Mouse (Mus musculus) cerebellum, adult 2 months (tissue): ENCODE data around the gene Selp.

Source experiments
- CTCF ChIP-seq: fragments of 200-500 bp; IDR thresholded peaks from 2 replicates; pipeline ENCODE4 v1.5.1; 2011; ENCODE audit warnings: low read depth, mild to moderate bottlenecking, control low read depth, low read length, moderate library complexity, borderline replicate concordance; ENCODE audit not compliant: insufficient read depth
- POLR2A ChIP-seq: fragments of 200-500 bp; IDR thresholded peaks from 2 replicates; pipeline ENCODE4 v1.6.1; 2011; ENCODE audit warnings: low read length, control low read depth, borderline replicate concordance; ENCODE audit not compliant: insufficient read depth

DNA sequence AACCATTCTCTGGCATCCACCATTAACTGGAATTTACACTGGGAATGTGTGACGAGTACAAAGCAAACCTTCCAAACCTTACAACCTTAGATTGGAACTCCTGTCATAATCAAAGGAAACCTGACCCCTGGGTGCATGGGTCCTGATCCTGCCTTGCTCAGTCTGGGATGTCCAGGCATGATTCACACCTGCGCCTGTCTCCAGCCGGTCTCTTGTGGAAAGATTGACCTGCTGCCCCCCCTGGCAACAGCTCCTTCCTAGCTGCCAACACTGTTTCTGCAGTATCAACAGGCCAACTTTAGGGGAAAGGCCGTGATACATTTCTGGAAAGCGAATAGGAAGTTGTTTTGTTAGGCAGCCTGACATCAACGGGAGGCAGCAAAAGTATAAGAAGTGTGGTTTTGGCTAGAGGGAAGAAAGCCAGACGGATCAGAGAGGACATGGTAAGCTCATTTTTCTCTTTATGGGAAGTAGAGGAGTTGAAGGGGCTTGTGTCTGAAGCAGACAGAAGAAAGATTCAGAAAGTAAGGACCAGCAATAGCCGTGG, at the start of gene Selp:
- no peak for TF ChIP-seq CTCF
- no peak for TF ChIP-seq POLR2A
